Mouse (Mus musculus): ENCODE measurements around the gene Eif5a. TPM values are rescaled to one million over a fixed set of nuclear protein-coding genes. Genes with fewer than 3 reads are reported as not detected.

The Eif5a gene
- 389 TPM for polyA plus RNA-seq (2015; fragmentation: Illumina TruSeq; extraction: RNeasy Lipid Tissue Mini Kit (QIAGEN cat#74804); ENCODE audit: insufficient read depth, low replicate concordance)

GRCm38 (mm10) chr11:69921114-69922011, at the start of gene Eif5a:
Gene Eif5a, minus strand, starts transcription at chr11:69921958.

GRCm38 (mm10) chr11:69964650-69965270, 43.0 kb upstream of the Eif5a start, which contains the start of gene Cldn7:
Gene Cldn7, plus strand, starts transcription at chr11:69964779.

GRCm38 (mm10) chr11:69948066-69948762, 26.5 kb upstream of the Eif5a start, which contains the start of gene Slc2a4:
Gene Slc2a4, minus strand, starts transcription at chr11:69948188.

DNA sequence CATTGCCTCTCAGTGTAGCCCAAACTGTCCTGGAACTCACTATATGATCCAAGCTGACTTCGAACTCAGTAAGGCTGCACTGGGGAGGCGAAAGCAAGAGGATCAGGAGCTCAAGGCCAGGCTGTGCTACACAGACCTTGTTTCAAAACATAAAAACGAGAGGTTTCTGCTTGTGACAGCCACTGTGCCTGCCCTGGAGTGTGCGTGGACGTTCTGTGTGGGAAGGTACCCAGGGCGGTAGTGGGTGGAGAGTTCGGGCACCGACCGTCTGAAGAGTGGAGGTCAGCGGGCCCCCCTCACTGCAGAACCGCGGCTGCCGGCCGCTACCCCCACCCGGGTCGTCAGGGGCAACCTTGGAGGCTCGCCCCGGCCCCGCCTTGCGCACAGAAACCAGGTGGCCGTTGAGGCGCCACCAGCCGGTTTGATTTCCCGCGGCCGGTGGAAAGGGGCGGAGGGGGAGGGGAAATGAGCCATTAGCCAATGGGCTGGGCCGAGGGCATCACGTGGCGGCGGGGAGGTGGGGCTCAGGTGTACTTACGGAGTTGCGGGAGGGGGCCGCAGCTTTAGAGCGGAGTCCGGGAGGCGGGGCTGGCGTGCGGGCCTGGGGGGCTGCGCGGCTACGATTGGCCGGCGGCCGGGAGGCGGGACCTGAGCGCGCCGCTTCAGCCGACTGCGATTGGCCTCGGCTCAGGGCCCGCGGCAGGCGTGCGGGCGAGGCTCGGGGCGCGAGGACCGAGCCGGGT, 13.6 kb upstream of the Eif5a start, which contains the start of gene Ybx2:
Gene Ybx2, plus strand, starts transcription at position 660 of the 743 bp plus-strand sequence.

GRCm38 (mm10) chr11:69913554-69914371, 8.0 kb downstream of the Eif5a start, which contains the start of gene Gps2:
Gene Gps2, plus strand, starts transcription at chr11:69913888.

DNA sequence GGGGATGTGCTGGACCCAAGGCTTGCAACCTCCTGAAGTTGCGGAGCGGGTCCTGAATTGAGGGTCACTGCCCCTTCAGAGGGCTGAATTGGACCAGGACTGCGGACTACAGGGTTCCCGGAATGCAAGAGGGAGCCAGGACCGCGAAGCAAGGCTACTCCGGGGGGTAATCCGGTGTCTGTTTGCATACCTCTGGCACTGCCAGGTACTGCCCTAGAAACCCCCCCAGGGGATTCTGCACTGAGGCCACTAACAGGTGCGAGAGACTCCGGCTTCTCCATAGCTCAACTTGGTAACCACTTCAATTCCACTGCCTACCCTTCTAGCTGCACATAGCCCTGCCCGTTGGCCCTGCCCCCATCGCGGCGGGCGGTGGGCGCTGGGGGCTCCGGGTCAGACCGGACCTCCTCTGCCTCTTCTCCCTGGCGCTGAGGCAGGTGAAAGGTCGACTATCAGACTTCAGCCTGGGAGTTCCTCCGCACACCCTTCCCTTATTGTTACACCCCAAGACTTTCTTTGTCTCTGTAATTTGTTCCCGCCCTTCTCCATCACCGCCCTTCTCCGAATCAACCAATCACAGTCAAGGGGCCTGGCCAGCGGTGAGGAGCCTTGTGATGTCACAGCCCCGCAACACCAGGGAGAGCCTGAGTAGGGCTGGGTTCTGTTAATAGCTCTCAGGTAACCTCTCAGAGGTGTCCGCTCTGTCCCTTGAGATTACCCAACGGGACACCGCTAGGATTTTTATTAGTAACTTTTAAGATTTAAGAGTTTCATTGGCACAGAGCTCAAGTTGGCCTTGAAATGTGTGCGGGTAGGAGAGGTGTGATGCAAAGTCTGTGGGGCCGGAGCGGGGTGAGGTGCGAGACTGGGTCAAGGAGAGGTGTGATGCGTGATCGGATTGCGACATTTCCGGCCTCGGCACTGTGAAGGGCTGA, 21.0 kb downstream of the Eif5a start, which contains the start of the genes 2810408A11Rik and Neurl4:
Gene 2810408A11Rik, minus strand, starts transcription at position 517 of the 935 bp plus-strand sequence.
Gene Neurl4, plus strand, starts transcription at position 602 of the 935 bp plus-strand sequence.

GRCm38 (mm10) chr11:69895291-69895690, 26.5 kb downstream of the Eif5a start, which contains the start of gene Acap1:
Gene Acap1, minus strand, starts transcription at chr11:69895539.

DNA sequence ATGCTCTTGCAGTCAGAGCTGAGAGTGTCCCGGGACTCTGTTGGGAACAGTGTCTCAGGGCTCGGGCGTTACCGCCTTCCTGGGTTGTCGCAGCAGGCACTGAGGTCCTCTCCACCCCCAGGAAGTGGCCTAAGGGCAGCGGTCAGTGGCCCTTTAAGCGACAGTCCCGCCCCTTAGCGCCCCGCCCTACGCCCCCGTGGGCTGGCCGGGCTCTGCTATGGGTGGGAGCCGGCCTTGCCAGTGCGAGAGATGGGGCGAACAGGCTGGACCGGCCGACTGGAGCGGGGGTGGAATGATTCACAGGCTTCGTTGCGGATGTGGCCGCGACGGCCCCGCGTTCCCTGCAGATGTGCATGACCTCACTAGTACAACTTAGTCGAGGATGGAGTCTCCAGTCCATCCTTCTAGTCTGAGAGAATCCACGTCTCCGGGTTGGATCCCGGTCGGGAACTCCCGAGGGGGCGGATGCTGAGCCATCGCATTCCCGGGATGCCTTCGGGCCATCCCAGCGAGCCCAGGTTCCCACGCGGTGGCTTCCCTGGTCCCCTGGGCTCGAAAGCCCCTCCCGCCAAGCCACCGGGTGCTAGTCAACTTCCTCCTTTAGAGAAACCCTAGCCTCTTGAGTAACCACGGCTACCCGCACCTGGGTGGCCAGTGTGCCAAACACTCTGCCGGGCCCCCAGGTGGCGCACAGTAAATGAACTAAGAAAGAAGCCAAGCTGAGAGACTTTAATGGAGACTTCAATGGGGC, 40.7 kb downstream of the Eif5a start, which contains the start of gene Kctd11:
Gene Kctd11, minus strand, starts transcription at position 554 of the 751 bp plus-strand sequence.

DNA sequence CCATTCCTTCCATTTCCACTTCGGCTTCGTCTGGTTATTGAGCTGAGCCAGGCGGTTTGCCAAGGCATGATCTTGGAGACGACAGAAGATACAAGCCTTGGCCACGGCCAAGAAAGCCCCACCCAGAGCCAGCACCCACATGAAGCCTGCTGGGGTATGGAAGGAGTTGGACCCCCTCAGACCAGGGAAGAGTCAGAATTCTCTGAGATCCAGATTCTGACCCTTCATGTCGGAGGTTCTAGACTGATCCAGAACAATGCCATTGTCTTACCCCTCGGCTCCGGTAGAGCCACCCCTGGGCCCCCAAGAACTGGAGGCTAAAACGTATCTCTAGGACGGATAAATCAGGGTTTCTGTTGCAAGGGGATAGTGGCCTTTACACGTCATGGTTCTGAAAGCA, 43.9 kb downstream of the Eif5a start, which contains the start of gene Tmem95:
Gene Tmem95, minus strand, starts transcription at position 141 of the 400 bp plus-strand sequence.

Other genes with a start within 250 kb of the Eif5a start
- 820 TPM for gene Eif4a1, start 249.5 kb downstream of the Eif5a start, polyA plus RNA-seq (2015; fragmentation: Illumina TruSeq; extraction: RNeasy Lipid Tissue Mini Kit (QIAGEN cat#74804); ENCODE audit: insufficient read depth, low replicate concordance)
- gene Senp3, start 239.9 kb downstream of the Eif5a start, polyA plus RNA-seq (2015; fragmentation: Illumina TruSeq; extraction: RNeasy Lipid Tissue Mini Kit (QIAGEN cat#74804); ENCODE audit: insufficient read depth, low replicate concordance): 194 TPM
- gene Tnfsf13, start 236.2 kb downstream of the Eif5a start, polyA plus RNA-seq (2015; fragmentation: Illumina TruSeq; extraction: RNeasy Lipid Tissue Mini Kit (QIAGEN cat#74804); ENCODE audit: insufficient read depth, low replicate concordance): 17.3 TPM
- gene Tnfsf12, start 226.1 kb downstream of the Eif5a start, polyA plus RNA-seq (2015; fragmentation: Illumina TruSeq; extraction: RNeasy Lipid Tissue Mini Kit (QIAGEN cat#74804); ENCODE audit: insufficient read depth, low replicate concordance): 12.0 TPM
- 7.2 TPM for gene Tnfsfm13, start 225.9 kb downstream of the Eif5a start, polyA plus RNA-seq (2015; fragmentation: Illumina TruSeq; extraction: RNeasy Lipid Tissue Mini Kit (QIAGEN cat#74804); ENCODE audit: insufficient read depth, low replicate concordance)
- 121 TPM for gene Polr2a, start 163.3 kb downstream of the Eif5a start, polyA plus RNA-seq (2015; fragmentation: Illumina TruSeq; extraction: RNeasy Lipid Tissue Mini Kit (QIAGEN cat#74804); ENCODE audit: insufficient read depth, low replicate concordance)
- not detected for gene Slc35g3, start 160.0 kb downstream of the Eif5a start, polyA plus RNA-seq (2015; fragmentation: Illumina TruSeq; extraction: RNeasy Lipid Tissue Mini Kit (QIAGEN cat#74804); ENCODE audit: insufficient read depth, low replicate concordance)
- gene Zbtb4, start 156.0 kb downstream of the Eif5a start, polyA plus RNA-seq (2015; fragmentation: Illumina TruSeq; extraction: RNeasy Lipid Tissue Mini Kit (QIAGEN cat#74804); ENCODE audit: insufficient read depth, low replicate concordance): 27.8 TPM
- 10.8 TPM for gene Chrnb1, start 126.0 kb downstream of the Eif5a start, polyA plus RNA-seq (2015; fragmentation: Illumina TruSeq; extraction: RNeasy Lipid Tissue Mini Kit (QIAGEN cat#74804); ENCODE audit: insufficient read depth, low replicate concordance)
- gene Fgf11, start 120.1 kb downstream of the Eif5a start, polyA plus RNA-seq (2015; fragmentation: Illumina TruSeq; extraction: RNeasy Lipid Tissue Mini Kit (QIAGEN cat#74804); ENCODE audit: insufficient read depth, low replicate concordance): 2.2 TPM
- not detected for gene Tmem102, start 116.3 kb downstream of the Eif5a start, polyA plus RNA-seq (2015; fragmentation: Illumina TruSeq; extraction: RNeasy Lipid Tissue Mini Kit (QIAGEN cat#74804); ENCODE audit: insufficient read depth, low replicate concordance)
- gene Gm39566, start 106.7 kb downstream of the Eif5a start, polyA plus RNA-seq (2015; fragmentation: Illumina TruSeq; extraction: RNeasy Lipid Tissue Mini Kit (QIAGEN cat#74804); ENCODE audit: insufficient read depth, low replicate concordance): not detected
- not detected for gene Spem2, start 103.5 kb downstream of the Eif5a start, polyA plus RNA-seq (2015; fragmentation: Illumina TruSeq; extraction: RNeasy Lipid Tissue Mini Kit (QIAGEN cat#74804); ENCODE audit: insufficient read depth, low replicate concordance)
- not detected for gene Spem1, start 99.8 kb downstream of the Eif5a start, polyA plus RNA-seq (2015; fragmentation: Illumina TruSeq; extraction: RNeasy Lipid Tissue Mini Kit (QIAGEN cat#74804); ENCODE audit: insufficient read depth, low replicate concordance)
- gene Nlgn2, start 84.2 kb downstream of the Eif5a start, polyA plus RNA-seq (2015; fragmentation: Illumina TruSeq; extraction: RNeasy Lipid Tissue Mini Kit (QIAGEN cat#74804); ENCODE audit: insufficient read depth, low replicate concordance): 4.4 TPM
- gene Tmem256, start 83.4 kb downstream of the Eif5a start, polyA plus RNA-seq (2015; fragmentation: Illumina TruSeq; extraction: RNeasy Lipid Tissue Mini Kit (QIAGEN cat#74804); ENCODE audit: insufficient read depth, low replicate concordance): 87.3 TPM
- gene Plscr3, start 75.6 kb downstream of the Eif5a start, polyA plus RNA-seq (2015; fragmentation: Illumina TruSeq; extraction: RNeasy Lipid Tissue Mini Kit (QIAGEN cat#74804); ENCODE audit: insufficient read depth, low replicate concordance): 11.9 TPM
- 0.26 TPM for gene Tnk1, start 63.2 kb downstream of the Eif5a start, polyA plus RNA-seq (2015; fragmentation: Illumina TruSeq; extraction: RNeasy Lipid Tissue Mini Kit (QIAGEN cat#74804); ENCODE audit: insufficient read depth, low replicate concordance)
- not detected for gene Tmem95, start 43.9 kb downstream of the Eif5a start, polyA plus RNA-seq (2015; fragmentation: Illumina TruSeq; extraction: RNeasy Lipid Tissue Mini Kit (QIAGEN cat#74804); ENCODE audit: insufficient read depth, low replicate concordance)
- gene Kctd11, start 40.6 kb downstream of the Eif5a start, polyA plus RNA-seq (2015; fragmentation: Illumina TruSeq; extraction: RNeasy Lipid Tissue Mini Kit (QIAGEN cat#74804); ENCODE audit: insufficient read depth, low replicate concordance): 4.5 TPM
- 190 TPM for gene Acap1, start 26.4 kb downstream of the Eif5a start, polyA plus RNA-seq (2015; fragmentation: Illumina TruSeq; extraction: RNeasy Lipid Tissue Mini Kit (QIAGEN cat#74804); ENCODE audit: insufficient read depth, low replicate concordance)
- gene 2810408A11Rik, start 21.0 kb downstream of the Eif5a start, polyA plus RNA-seq (2015; fragmentation: Illumina TruSeq; extraction: RNeasy Lipid Tissue Mini Kit (QIAGEN cat#74804); ENCODE audit: insufficient read depth, low replicate concordance): 3.1 TPM
- gene Neurl4, start 20.9 kb downstream of the Eif5a start, polyA plus RNA-seq (2015; fragmentation: Illumina TruSeq; extraction: RNeasy Lipid Tissue Mini Kit (QIAGEN cat#74804); ENCODE audit: insufficient read depth, low replicate concordance): 19.6 TPM
- 80.2 TPM for gene Gps2, start 8.1 kb downstream of the Eif5a start, polyA plus RNA-seq (2015; fragmentation: Illumina TruSeq; extraction: RNeasy Lipid Tissue Mini Kit (QIAGEN cat#74804); ENCODE audit: insufficient read depth, low replicate concordance)
- gene Ybx2, start 13.8 kb upstream of the Eif5a start, polyA plus RNA-seq (2015; fragmentation: Illumina TruSeq; extraction: RNeasy Lipid Tissue Mini Kit (QIAGEN cat#74804); ENCODE audit: insufficient read depth, low replicate concordance): 0.41 TPM
- 1.2 TPM for gene Slc2a4, start 26.2 kb upstream of the Eif5a start, polyA plus RNA-seq (2015; fragmentation: Illumina TruSeq; extraction: RNeasy Lipid Tissue Mini Kit (QIAGEN cat#74804); ENCODE audit: insufficient read depth, low replicate concordance)
- gene Cldn7, start 42.8 kb upstream of the Eif5a start, polyA plus RNA-seq (2015; fragmentation: Illumina TruSeq; extraction: RNeasy Lipid Tissue Mini Kit (QIAGEN cat#74804); ENCODE audit: insufficient read depth, low replicate concordance): 0.72 TPM
- 106 TPM for gene Ctdnep1, start 59.2 kb upstream of the Eif5a start, polyA plus RNA-seq (2015; fragmentation: Illumina TruSeq; extraction: RNeasy Lipid Tissue Mini Kit (QIAGEN cat#74804); ENCODE audit: insufficient read depth, low replicate concordance)
- gene Elp5, start 60.6 kb upstream of the Eif5a start, polyA plus RNA-seq (2015; fragmentation: Illumina TruSeq; extraction: RNeasy Lipid Tissue Mini Kit (QIAGEN cat#74804); ENCODE audit: insufficient read depth, low replicate concordance): 46.5 TPM
- 492 TPM for gene Gabarap, start 69.2 kb upstream of the Eif5a start, polyA plus RNA-seq (2015; fragmentation: Illumina TruSeq; extraction: RNeasy Lipid Tissue Mini Kit (QIAGEN cat#74804); ENCODE audit: insufficient read depth, low replicate concordance)
- gene Phf23, start 73.8 kb upstream of the Eif5a start, polyA plus RNA-seq (2015; fragmentation: Illumina TruSeq; extraction: RNeasy Lipid Tissue Mini Kit (QIAGEN cat#74804); ENCODE audit: insufficient read depth, low replicate concordance): 67.0 TPM
- gene Dvl2, start 78.6 kb upstream of the Eif5a start, polyA plus RNA-seq (2015; fragmentation: Illumina TruSeq; extraction: RNeasy Lipid Tissue Mini Kit (QIAGEN cat#74804); ENCODE audit: insufficient read depth, low replicate concordance): 9.8 TPM
- 41.9 TPM for gene Acadvl, start 93.5 kb upstream of the Eif5a start, polyA plus RNA-seq (2015; fragmentation: Illumina TruSeq; extraction: RNeasy Lipid Tissue Mini Kit (QIAGEN cat#74804); ENCODE audit: insufficient read depth, low replicate concordance)
- 9.5 TPM for gene Dlg4, start 95.0 kb upstream of the Eif5a start, polyA plus RNA-seq (2015; fragmentation: Illumina TruSeq; extraction: RNeasy Lipid Tissue Mini Kit (QIAGEN cat#74804); ENCODE audit: insufficient read depth, low replicate concordance)
- not detected for gene Asgr1, start 132.1 kb upstream of the Eif5a start, polyA plus RNA-seq (2015; fragmentation: Illumina TruSeq; extraction: RNeasy Lipid Tissue Mini Kit (QIAGEN cat#74804); ENCODE audit: insufficient read depth, low replicate concordance)
- gene Asgr2, start 170.7 kb upstream of the Eif5a start, polyA plus RNA-seq (2015; fragmentation: Illumina TruSeq; extraction: RNeasy Lipid Tissue Mini Kit (QIAGEN cat#74804); ENCODE audit: insufficient read depth, low replicate concordance): 0.68 TPM
- gene Mgl2, start 208.4 kb upstream of the Eif5a start, polyA plus RNA-seq (2015; fragmentation: Illumina TruSeq; extraction: RNeasy Lipid Tissue Mini Kit (QIAGEN cat#74804); ENCODE audit: insufficient read depth, low replicate concordance): 2.1 TPM
- gene Clec10a, start 234.2 kb upstream of the Eif5a start, polyA plus RNA-seq (2015; fragmentation: Illumina TruSeq; extraction: RNeasy Lipid Tissue Mini Kit (QIAGEN cat#74804); ENCODE audit: insufficient read depth, low replicate concordance): 10.4 TPM

All from spleen, adult 10 weeks (tissue).